Comparison of ENCODE assay signal across 8 mouse cellular contexts in the genomic region with DNA sequence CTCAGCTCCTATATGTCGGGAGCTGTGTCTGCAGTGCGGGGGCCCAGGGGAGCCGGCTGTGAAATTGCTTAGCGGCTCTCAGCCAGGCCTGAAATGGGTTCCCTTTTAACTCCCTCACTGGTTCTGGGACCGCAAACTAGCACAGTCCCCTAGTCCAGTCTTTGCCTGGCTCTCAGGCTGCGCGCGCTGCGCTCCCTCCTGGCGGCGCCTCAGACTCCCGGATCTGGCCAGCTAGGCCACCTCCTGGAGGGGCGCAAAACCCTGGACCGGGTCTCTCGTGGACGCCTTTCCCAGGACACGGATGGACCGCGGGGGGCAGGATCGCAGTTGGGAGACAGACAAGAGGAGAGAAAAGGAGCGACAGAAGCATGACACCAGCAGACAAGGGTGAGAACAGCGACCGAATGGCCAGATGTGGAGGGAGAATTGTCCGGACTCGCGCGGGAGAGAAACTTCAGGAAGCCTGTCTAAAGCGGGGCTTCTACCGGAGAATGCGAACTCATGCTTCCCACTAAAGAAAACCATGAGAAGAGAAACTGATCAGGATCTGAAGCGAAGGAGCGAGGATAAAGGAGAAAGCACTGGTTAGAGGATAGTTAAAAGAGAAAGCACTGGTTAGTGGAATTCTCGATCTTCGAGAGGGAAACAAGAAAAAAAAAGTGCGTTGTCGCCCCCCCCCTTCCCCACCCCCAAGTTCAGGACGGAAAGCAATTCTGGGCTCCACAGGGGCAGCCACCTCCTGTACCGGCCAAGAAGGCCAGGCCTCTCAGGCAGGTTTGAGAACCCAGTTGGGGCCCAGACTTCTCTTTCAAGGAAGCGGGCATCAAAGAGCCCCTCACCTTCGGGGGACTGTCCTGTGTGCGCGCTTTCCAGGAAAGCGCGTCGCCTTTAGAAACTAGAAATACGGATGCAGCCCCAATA. TPM values are rescaled to one million over a fixed set of nuclear protein-coding genes. Genes with fewer than 3 reads are reported as not detected.
DNase-seq lines count a peak whose midpoint lies in the region; ATAC-seq and TF ChIP-seq lines count a peak whose summit lies in the region.

No protein-coding gene starts in this region.

- no peaks in the 10 kb centered on the region for H3K79me2 ChIP-seq in myocyte (ENCODE audit: control insufficient read depth, insufficient read depth)

- H3K36me3 ChIP-seq in E14TG2a.4 (ENCODE audit: insufficient read depth, low read length) = no peaks in the 10 kb centered on the region
- H3K36me3 ChIP-seq in limb, embryonic 14.5 days (ENCODE audit: control insufficient read depth, insufficient read depth, low read length) = no peaks in the 10 kb centered on the region
- no peaks in the 10 kb centered on the region for H3K36me3 ChIP-seq in myocyte (ENCODE audit: control insufficient read depth, insufficient read depth)

- ATAC-seq in limb, embryonic 14.5 days (ENCODE audit: low FRiP score, low read depth) = no peak
- ATAC-seq in CD4-positive, CD25-positive, alpha-beta regulatory T cell, adult 4 months = no peak

- H3K27me3 ChIP-seq in E14TG2a.4 (ENCODE audit: insufficient read depth, low read length) = peaks cover 80% of the 10 kb centered on the region
- peaks cover 73% of the 10 kb centered on the region for H3K27me3 ChIP-seq in limb, embryonic 14.5 days (ENCODE audit: control insufficient read depth, insufficient read depth, low read length)
- no peaks in the 10 kb centered on the region for H3K27me3 ChIP-seq in myocyte (ENCODE audit: control insufficient read depth, insufficient read depth, insufficient read length)

- no peaks in the 10 kb centered on the region for H3K9me3 ChIP-seq in E14TG2a.4 (ENCODE audit: low read length)
- no peaks in the 10 kb centered on the region for H3K9me3 ChIP-seq in limb, embryonic 14.5 days (ENCODE audit: control insufficient read depth, low read length)

- H3K27ac ChIP-seq in limb, embryonic 14.5 days (replicated peaks; ENCODE audit: low read depth, low read length) = no peak overlapping the region

- H3ac ChIP-seq in myocyte (ENCODE audit: control insufficient read depth, insufficient read length) = no peak overlapping the region

- WGBS in limb, embryonic 14.5 days = 1% methylated on average over 46 of the region's 46 CpGs

- peak overlapping the region; percentile 49 for H3K4me2 ChIP-seq in limb, embryonic 14.5 days (replicated peaks; ENCODE audit: low read depth, low read length, severe bottlenecking)
- peak overlapping the region; percentile 67 for H3K4me2 ChIP-seq in myocyte (ENCODE audit: low read depth)

- intact Hi-C loops in heart, postnatal 14 days (cut with DNase I) = loop anchor here (2.0 to 10.0 kb wide), 2 partner anchors 663 to 1169 kb away; no protein-coding TSS in a partner anchor

- TF ChIP-seq CTCF in E14TG2a.4 (conservative IDR thresholded peaks at IDR 0.05; ENCODE audit: low read length) = no peak

- peak; percentile 11 for DNase-seq in adrenal gland, postnatal 25 days
- DNase-seq in heart, postnatal 14 days = peak; percentile 27 to 35
- no peak for DNase-seq in limb, embryonic 14.5 days (ENCODE audit: low spot score)
- DNase-seq in yolk sac, embryonic 10.5 days (ENCODE audit: low spot score) = no peak
- DNase-seq in urinary bladder, postnatal 4 days (ENCODE audit: low spot score in 2 of 2) = no peak

- TF ChIP-seq POLR2A in limb, embryonic 14.5 days (IDR thresholded peaks at IDR 0.05; ENCODE audit: borderline replicate concordance, extremely low read depth, insufficient read depth, insufficient read length) = no peak
- no peak for TF ChIP-seq POLR2A in myocyte (IDR thresholded peaks at IDR 0.05; ENCODE audit: insufficient read length, low read depth)

- H3K4me3 ChIP-seq in E14TG2a.4 (replicated peaks; ENCODE audit: low read length) (peak overlapping the region; percentile 58), myocyte (peak overlapping the region; percentile 16)
- H3K4me3 ChIP-seq in limb, embryonic 14.5 days (replicated peaks; ENCODE audit: low read length) = peak overlapping the region; percentile 31

- peaks cover 24% of the 10 kb centered on the region for H3K4me1 ChIP-seq in E14TG2a.4 (replicated peaks; ENCODE audit: low read depth, low read length)
- H3K4me1 ChIP-seq in limb, embryonic 14.5 days (ENCODE audit: control insufficient read depth, insufficient read depth, low read length) = 0 out of 2 replicates have a peak, but pooled peaks cover 10% of the 10 kb centered on the region

- H3K9ac ChIP-seq in limb, embryonic 14.5 days (ENCODE audit: low read depth, low read length, severe bottlenecking) = 0 out of 2 replicates have a peak overlapping the region, but pooled peaks have one; percentile 25

TF ChIP-seq in myocyte, 11 proteins besides CTCF, POLR2A, EP300 and RAD21:
- TF ChIP-seq USF1 (IDR thresholded peaks at IDR 0.05; ENCODE audit: low read depth) = no peak

RNA-seq across cellular contexts. Expression of a gene that starts 4.4 kb away (rescaled TPM):
- 0.15 TPM in 1 of 2 replicates, not detected in the other for total RNA-seq in adrenal gland, postnatal 25 days (2021)
- total RNA-seq in heart, postnatal 14 days (2021) = 1 to 10 TPM; 4.0 to 4.3 TPM
- polyA plus RNA-seq in limb, embryonic 14.5 days (2012; rRNA removed) = 56.8 and 57.1 TPM in 2 replicates
- polyA plus RNA-seq in limb, embryonic 14.5 days (2014; fragmentation: Nextera tagmentation; extraction: Ambion mirVana) = 27.6 and 37.0 TPM in 2 replicates
- polyA plus RNA-seq in myocyte (2012; fragmentation: generic; extraction: Trizol) = 4.4 TPM
- not detected for polyA plus RNA-seq in CD4-positive, CD25-positive, alpha-beta regulatory T cell, adult 4 months (2017; shearing (Covaris generic))

Comparison
In these comparisons a context has a peak if more than half of its experiments do, and no peak if none do; other contexts are left out.
1. DNase-seq: peak in adrenal gland, postnatal 25 days (single experiment) and heart, postnatal 14 days (2 of 2); none in limb, embryonic 14.5 days (single experiment), yolk sac, embryonic 10.5 days (single experiment) and urinary bladder, postnatal 4 days (0 of 2).
2. Peak in every context shown above with its lines, with median percentiles within 50 percentile points of each other: H3K4me3 ChIP-seq.